Comparison of ENCODE assay signal across 21 mouse cellular contexts in genomic region chr15:99637405-99638123, GRCm38 (mm10). TPM values are rescaled to one million over a fixed set of nuclear protein-coding genes. Genes with fewer than 3 reads are reported as not detected.
A peak's percentile ranks its signal among the peaks of the same experiment; 100 is the strongest.
DNase-seq lines count a peak whose midpoint lies in the region; ATAC-seq lines count a peak whose summit lies in the region.
"Had no signal": no experiment of that assay in that cellular context is flagged by ENCODE, and none has a peak within 500 bp of the region (broad histone marks: within the 10 kb centered on the region; RNA-seq: fewer than 3 reads in every experiment).

No protein-coding gene starts in this region.

- H3K4me3 ChIP-seq in embryonic facial prominence, embryonic 13.5 days = no peak overlapping the region
- no peak overlapping the region for H3K4me3 ChIP-seq in forebrain, embryonic 15.5 days
- no peak overlapping the region for H3K4me3 ChIP-seq in hindbrain, embryonic 16.5 days (ENCODE audit: low read length)
- no peak overlapping the region; the same call in 1 of the 2 replicates for H3K4me3 ChIP-seq in midbrain, embryonic 16.5 days (ENCODE audit: low read depth, low read length)
- no peak overlapping the region for H3K4me3 ChIP-seq in liver, embryonic 11.5 days (ENCODE audit: low read depth, low read length)
- H3K4me3 ChIP-seq: gastrocnemius, adult 2 months; heart, embryonic 10.5 days; layer of hippocampus, adult 2 months; myocyte had no signal

- H3K27ac ChIP-seq in embryonic facial prominence, embryonic 13.5 days = peak overlapping the region; percentile 45; the same call in 1 of the 2 replicates
- H3K27ac ChIP-seq in forebrain, embryonic 15.5 days (replicated peaks) = peak overlapping the region; percentile 73
- H3K27ac ChIP-seq in hindbrain, embryonic 16.5 days (ENCODE audit: low read depth, low read length) = peak overlapping the region; percentile 70
- H3K27ac ChIP-seq in midbrain, embryonic 16.5 days (ENCODE audit: low read length) = peak overlapping the region; percentile 89
- no peak overlapping the region for H3K27ac ChIP-seq in liver, embryonic 11.5 days (ENCODE audit: low read depth, low read length)
- H3K27ac ChIP-seq: gastrocnemius, adult 2 months; heart, embryonic 10.5 days; layer of hippocampus, adult 2 months had no signal

- H3K27me3 ChIP-seq in embryonic facial prominence, embryonic 13.5 days = no peaks in the 10 kb centered on the region
- no peaks in the 10 kb centered on the region for H3K27me3 ChIP-seq in forebrain, embryonic 15.5 days
- no peaks in the 10 kb centered on the region for H3K27me3 ChIP-seq in hindbrain, embryonic 16.5 days (replicated peaks; ENCODE audit: control insufficient read depth, insufficient read depth, low read length)
- no peaks in the 10 kb centered on the region for H3K27me3 ChIP-seq in midbrain, embryonic 16.5 days (ENCODE audit: control insufficient read depth, insufficient read depth, low read depth, low read length)
- no peaks in the 10 kb centered on the region for H3K27me3 ChIP-seq in liver, embryonic 11.5 days (replicated peaks; ENCODE audit: control insufficient read depth, insufficient read depth, low read length)

- no peak overlapping the region for H3K9ac ChIP-seq in embryonic facial prominence, embryonic 13.5 days
- no peak overlapping the region; the same call in 1 of the 2 replicates for H3K9ac ChIP-seq in forebrain, embryonic 15.5 days (replicated peaks)
- H3K9ac ChIP-seq in hindbrain, embryonic 16.5 days (ENCODE audit: low read depth, low read length) = peak overlapping the region; percentile 33
- H3K9ac ChIP-seq in midbrain, embryonic 16.5 days (ENCODE audit: low read depth, low read length) = peak overlapping the region; percentile 55; the same call in 1 of the 2 replicates
- H3K9ac ChIP-seq in liver, embryonic 11.5 days (ENCODE audit: low read depth, low read length) = no peak overlapping the region
- H3K9ac ChIP-seq: lung, embryonic 14.5 days had no signal

- no peak for DNase-seq in liver, embryonic 11.5 days (ENCODE audit: low spot score)
- no peak for DNase-seq in urinary bladder, postnatal 4 days (ENCODE audit: low spot score in 2 of 2)
- DNase-seq in left cerebral cortex, postnatal 36 days (ENCODE audit: low spot score in 2 of 2) = no peak
- DNase-seq: adrenal gland, adult 8-10 months; cerebellum, adult 2 months; gastrocnemius, adult 2 months; lung, embryonic 14.5 days; thymus, adult 2 months had no signal

- peaks cover 86% of the 10 kb centered on the region for H3K36me3 ChIP-seq in embryonic facial prominence, embryonic 13.5 days
- peaks cover 32% of the 10 kb centered on the region for H3K36me3 ChIP-seq in forebrain, embryonic 15.5 days
- H3K36me3 ChIP-seq in hindbrain, embryonic 16.5 days (ENCODE audit: control insufficient read depth, insufficient read depth, low read length) = 0 out of 2 replicates have a peak, but pooled peaks cover 1% of the 10 kb centered on the region
- H3K36me3 ChIP-seq in midbrain, embryonic 16.5 days (ENCODE audit: control insufficient read depth, insufficient read depth, low read length) = no peaks in the 10 kb centered on the region
- H3K36me3 ChIP-seq in liver, embryonic 11.5 days (ENCODE audit: control insufficient read depth, insufficient read depth, low read length) = peaks cover 49% of the 10 kb centered on the region

- ATAC-seq in embryonic facial prominence, embryonic 13.5 days (ENCODE audit: insufficient number of reproducible peaks, insufficient read depth, low FRiP score, low TSS enrichment, low read depth) = no peak
- ATAC-seq in forebrain, embryonic 15.5 days (replicated peaks) = no peak; the same call in 1 of the 2 replicates
- ATAC-seq in hindbrain, embryonic 16.5 days = no peak
- ATAC-seq in midbrain, embryonic 16.5 days = peak; percentile 45; the same call in 1 of the 2 replicates
- no peak for ATAC-seq in liver, embryonic 11.5 days (replicated peaks; ENCODE audit: low FRiP score)
- ATAC-seq: intestine, embryonic 16.5 days had no signal

- no peak overlapping the region for H3K4me2 ChIP-seq in embryonic facial prominence, embryonic 13.5 days
- no peak overlapping the region for H3K4me2 ChIP-seq in forebrain, embryonic 15.5 days (replicated peaks)
- H3K4me2 ChIP-seq in hindbrain, embryonic 16.5 days (ENCODE audit: low read length) = peak overlapping the region; percentile 24
- peak overlapping the region; percentile 36 for H3K4me2 ChIP-seq in midbrain, embryonic 16.5 days (ENCODE audit: low read length)
- H3K4me2 ChIP-seq in liver, embryonic 11.5 days = no peak overlapping the region
- H3K4me2 ChIP-seq: lung, embryonic 14.5 days had no signal

- peaks cover 2% of the 10 kb centered on the region; the same call in 1 of the 2 replicates for H3K4me1 ChIP-seq in embryonic facial prominence, embryonic 13.5 days
- 0 out of 2 replicates have a peak, but pooled peaks cover 3% of the 10 kb centered on the region for H3K4me1 ChIP-seq in forebrain, embryonic 15.5 days
- peaks cover 8% of the 10 kb centered on the region for H3K4me1 ChIP-seq in hindbrain, embryonic 16.5 days (ENCODE audit: control insufficient read depth, insufficient read depth, low read depth, low read length)
- H3K4me1 ChIP-seq in midbrain, embryonic 16.5 days (ENCODE audit: control insufficient read depth, insufficient read depth, low read length) = peaks cover 15% of the 10 kb centered on the region
- H3K4me1 ChIP-seq in liver, embryonic 11.5 days (replicated peaks; ENCODE audit: control insufficient read depth, insufficient read depth, low read length) = no peaks in the 10 kb centered on the region
- H3K4me1 ChIP-seq: heart, embryonic 10.5 days had no signal

- WGBS in embryonic facial prominence, embryonic 13.5 days = 64% methylated on average over 12 of the region's 12 CpGs
- WGBS in forebrain, embryonic 15.5 days = 69% methylated on average over 12 of the region's 12 CpGs
- 35% methylated on average over 12 of the region's 12 CpGs for WGBS in hindbrain, embryonic 16.5 days
- WGBS in midbrain, embryonic 16.5 days = 29% methylated on average over 12 of the region's 12 CpGs
- 87% methylated on average over 12 of the region's 12 CpGs for WGBS in liver, embryonic 11.5 days

- intact Hi-C loops in left cerebral cortex, postnatal 36 days (cut with DNase I) = no loop called here

- no peaks in the 10 kb centered on the region for H3K9me3 ChIP-seq in embryonic facial prominence, embryonic 13.5 days
- no peaks in the 10 kb centered on the region for H3K9me3 ChIP-seq in forebrain, embryonic 15.5 days
- no peaks in the 10 kb centered on the region for H3K9me3 ChIP-seq in hindbrain, embryonic 16.5 days (ENCODE audit: control insufficient read depth, low read length)
- H3K9me3 ChIP-seq in midbrain, embryonic 16.5 days (replicated peaks; ENCODE audit: control insufficient read depth, low read length, poor library complexity, severe bottlenecking) = no peaks in the 10 kb centered on the region
- H3K9me3 ChIP-seq in liver, embryonic 11.5 days (ENCODE audit: control insufficient read depth, low read length) = no peaks in the 10 kb centered on the region
- H3K9me3 ChIP-seq: G1E; heart, embryonic 10.5 days had no signal

RNA-seq across cellular contexts. Expression of gene Racgap1, which starts 13.9 kb away (rescaled TPM):
- 131 and 132 TPM in 2 replicates for polyA plus RNA-seq in embryonic facial prominence, embryonic 13.5 days (2015; fragmentation: Nextera tagmentation; extraction: Ambion mirVana)
- polyA plus RNA-seq in forebrain, embryonic 15.5 days (2015; fragmentation: Nextera tagmentation; extraction: Ambion mirVana) = 113 and 118 TPM in 2 replicates
- 56.7 and 64.6 TPM in 2 replicates for polyA plus RNA-seq in hindbrain, embryonic 16.5 days (2015; fragmentation: Nextera tagmentation; extraction: Ambion mirVana)
- 39.0 and 48.9 TPM in 2 replicates for polyA plus RNA-seq in midbrain, embryonic 16.5 days (2015; fragmentation: Nextera tagmentation; extraction: Ambion mirVana)
- 91.2 and 111 TPM in 2 replicates for polyA plus RNA-seq in liver, embryonic 11.5 days (2014; fragmentation: Nextera tagmentation; extraction: Ambion mirVana)
- total RNA-seq in left cerebral cortex, postnatal 36 days (2021) = 10 to 100 TPM in 1 of 2 experiments, 1 to 10 TPM in 1; 8.3 to 10.1 TPM

RNA-seq across cellular contexts. Expression of gene Asic1, which starts 32.6 kb away (rescaled TPM):
- polyA plus RNA-seq in embryonic facial prominence, embryonic 13.5 days (2015; fragmentation: Nextera tagmentation; extraction: Ambion mirVana) = 3.3 and 4.2 TPM in 2 replicates
- polyA plus RNA-seq in forebrain, embryonic 15.5 days (2015; fragmentation: Nextera tagmentation; extraction: Ambion mirVana) = 26.0 and 30.4 TPM in 2 replicates
- 45.1 and 59.4 TPM in 2 replicates for polyA plus RNA-seq in hindbrain, embryonic 16.5 days (2015; fragmentation: Nextera tagmentation; extraction: Ambion mirVana)
- polyA plus RNA-seq in midbrain, embryonic 16.5 days (2015; fragmentation: Nextera tagmentation; extraction: Ambion mirVana) = 47.9 and 53.9 TPM in 2 replicates
- polyA plus RNA-seq in liver, embryonic 11.5 days (2014; fragmentation: Nextera tagmentation; extraction: Ambion mirVana) = 2.3 TPM in 2 replicates
- total RNA-seq in left cerebral cortex, postnatal 36 days (2021) = 10 to 100 TPM; 59.1 to 79.8 TPM
- total RNA-seq: liver, adult 2 months had no signal
- polyA plus RNA-seq: G1E had no signal

RNA-seq across cellular contexts. Expression of gene Aqp6, which starts 36.4 kb away (rescaled TPM):
- polyA plus RNA-seq in embryonic facial prominence, embryonic 13.5 days (2015; fragmentation: Nextera tagmentation; extraction: Ambion mirVana) = not detected in 2 replicates
- not detected in 2 replicates for polyA plus RNA-seq in forebrain, embryonic 15.5 days (2015; fragmentation: Nextera tagmentation; extraction: Ambion mirVana)
- 0.68 and 0.70 TPM in 2 replicates for polyA plus RNA-seq in hindbrain, embryonic 16.5 days (2015; fragmentation: Nextera tagmentation; extraction: Ambion mirVana)
- 0.15 and 0.28 TPM in 2 replicates for polyA plus RNA-seq in midbrain, embryonic 16.5 days (2015; fragmentation: Nextera tagmentation; extraction: Ambion mirVana)
- polyA plus RNA-seq in liver, embryonic 11.5 days (2014; fragmentation: Nextera tagmentation; extraction: Ambion mirVana) = not detected in 2 replicates
- under 1 TPM; 0.48 to 0.81 TPM for total RNA-seq in left cerebral cortex, postnatal 36 days (2021)
- total RNA-seq: adrenal gland, adult 8-10 months; G1E; gastrocnemius, adult 2 months; heart, postnatal 25 days; liver, adult 2 months had no signal
- polyA plus RNA-seq: G1E; heart, embryonic 10.5 days; intestine, embryonic 16.5 days; kidney, embryonic 16.5 days; liver, adult 2 months; lung, embryonic 14.5 days; myocyte; small intestine, adult 2 months had no signal

RNA-seq across cellular contexts. Expression of gene Aqp5, which starts 47.0 kb away (rescaled TPM):
- 0.24 and 1.2 TPM in 2 replicates for polyA plus RNA-seq in embryonic facial prominence, embryonic 13.5 days (2015; fragmentation: Nextera tagmentation; extraction: Ambion mirVana)
- polyA plus RNA-seq in forebrain, embryonic 15.5 days (2015; fragmentation: Nextera tagmentation; extraction: Ambion mirVana) = 0.38 TPM in 1 of 2 replicates, not detected in the other
- 0.70 and 0.95 TPM in 2 replicates for polyA plus RNA-seq in hindbrain, embryonic 16.5 days (2015; fragmentation: Nextera tagmentation; extraction: Ambion mirVana)
- 0.97 and 1.1 TPM in 2 replicates for polyA plus RNA-seq in midbrain, embryonic 16.5 days (2015; fragmentation: Nextera tagmentation; extraction: Ambion mirVana)
- polyA plus RNA-seq in liver, embryonic 11.5 days (2014; fragmentation: Nextera tagmentation; extraction: Ambion mirVana) = 1.2 and 1.9 TPM in 2 replicates
- total RNA-seq in left cerebral cortex, postnatal 36 days (2021) = under 1 TPM; 0.23 to 0.37 TPM
- total RNA-seq: gastrocnemius, adult 2 months; layer of hippocampus, adult 2 months had no signal
- polyA plus RNA-seq: G1E; liver, adult 2 months had no signal

RNA-seq across cellular contexts. Expression of gene Aqp2, which starts 58.7 kb away (rescaled TPM):
- polyA plus RNA-seq in embryonic facial prominence, embryonic 13.5 days (2015; fragmentation: Nextera tagmentation; extraction: Ambion mirVana) = not detected in 2 replicates
- polyA plus RNA-seq in forebrain, embryonic 15.5 days (2015; fragmentation: Nextera tagmentation; extraction: Ambion mirVana) = not detected in 2 replicates
- polyA plus RNA-seq in hindbrain, embryonic 16.5 days (2015; fragmentation: Nextera tagmentation; extraction: Ambion mirVana) = 0.11 TPM in 1 of 2 replicates, not detected in the other
- polyA plus RNA-seq in midbrain, embryonic 16.5 days (2015; fragmentation: Nextera tagmentation; extraction: Ambion mirVana) = not detected in 2 replicates
- polyA plus RNA-seq in liver, embryonic 11.5 days (2014; fragmentation: Nextera tagmentation; extraction: Ambion mirVana) = not detected in 2 replicates
- not detected for total RNA-seq in left cerebral cortex, postnatal 36 days (2021)
- total RNA-seq: gastrocnemius, adult 2 months; heart, postnatal 25 days; layer of hippocampus, adult 2 months; liver, adult 2 months had no signal
- polyA plus RNA-seq: G1E; intestine, embryonic 16.5 days; liver, adult 2 months; lung, embryonic 14.5 days; small intestine, adult 2 months had no signal

Comparison
In these comparisons a context has a peak if more than half of its experiments do, and no peak if none do; other contexts are left out.
1. H3K4me2 ChIP-seq: peak in hindbrain, embryonic 16.5 days (single experiment) and midbrain, embryonic 16.5 days (single experiment); none in embryonic facial prominence, embryonic 13.5 days (single experiment), forebrain, embryonic 15.5 days (single experiment) and liver, embryonic 11.5 days (single experiment).
2. H3K9ac ChIP-seq: peak in hindbrain, embryonic 16.5 days (single experiment) and midbrain, embryonic 16.5 days (single experiment); none in embryonic facial prominence, embryonic 13.5 days (single experiment), forebrain, embryonic 15.5 days (single experiment) and liver, embryonic 11.5 days (single experiment).